Mouse (Mus musculus) activated CD4-positive, CD25-positive, alpha-beta regulatory T cell, adult 4 months (primary cell): ENCODE measurements at regions not wholly inside any gene's neighbourhood (a gene's known extent, or its start where the extent isn't known, plus 50 kb on each side); places are given as distances from the start of the nearest gene placed in this dataset.
"Not testable (repeated sequence)": the region's sequence is repeated elsewhere in the genome, so short reads cannot be mapped to it uniquely, and the experiment has no call there.

ENCODE experiments used
- ATAC-seq: one replicate; pipeline ENCODE4 v1.8.0; 2017

- no peak for ATAC-seq
Measured at GRCm38 (mm10) chr5:64701219-64701779, 101.9 kb upstream of the Klf3 start.

GRCm38 (mm10) chr5:64701780-64702231 is 101.4 kb upstream of the Klf3 start:
- no peak for ATAC-seq

GRCm38 (mm10) chr5:64702404-64702803 is 100.8 kb upstream of the Klf3 start:
- not testable (repeated sequence) for ATAC-seq

- ATAC-seq: no peak
Measured at GRCm38 (mm10) chr5:64703091-64703872, 99.9 kb upstream of the Klf3 start.

GRCm38 (mm10) chr5:64704144-64704543 is 99.0 kb upstream of the Klf3 start:
- no peak for ATAC-seq

GRCm38 (mm10) chr5:64706586-64706985 is 96.6 kb upstream of the Klf3 start:
- ATAC-seq: no peak

GRCm38 (mm10) chr5:64709146-64709545 is 94.0 kb upstream of the Klf3 start:
- no peak for ATAC-seq

GRCm38 (mm10) chr5:64710236-64710635 is 93.0 kb upstream of the Klf3 start:
- no peak for ATAC-seq

GRCm38 (mm10) chr5:64710968-64711367 is 92.2 kb upstream of the Klf3 start:
- ATAC-seq: no peak

- no peak for ATAC-seq
Measured at GRCm38 (mm10) chr5:64714221-64714653, 89.0 kb upstream of the Klf3 start.

GRCm38 (mm10) chr5:64714710-64715109 is 88.5 kb upstream of the Klf3 start:
- no peak for ATAC-seq

GRCm38 (mm10) chr5:64716551-64716950 is 86.6 kb upstream of the Klf3 start:
- ATAC-seq: no peak

- no peak for ATAC-seq
Measured at GRCm38 (mm10) chr5:64722211-64722610, 81.0 kb upstream of the Klf3 start.

GRCm38 (mm10) chr5:64727847-64728246 is 75.3 kb upstream of the Klf3 start:
- no peak for ATAC-seq

GRCm38 (mm10) chr5:64732356-64732755 is 70.8 kb upstream of the Klf3 start:
- ATAC-seq: no peak

- ATAC-seq: no peak
Measured at GRCm38 (mm10) chr5:64736985-64737384, 66.2 kb upstream of the Klf3 start.

- ATAC-seq: no peak
Measured at GRCm38 (mm10) chr5:64738096-64738780, 65.0 kb upstream of the Klf3 start.

- ATAC-seq: no peak
Measured at GRCm38 (mm10) chr5:64738781-64739310, 64.3 kb upstream of the Klf3 start.

GRCm38 (mm10) chr5:64739311-64740261 is 63.6 kb upstream of the Klf3 start:
- ATAC-seq: no peak

GRCm38 (mm10) chr5:64744041-64744440 is 59.1 kb upstream of the Klf3 start:
- ATAC-seq: no peak

GRCm38 (mm10) chr5:64744455-64744854 is 58.7 kb upstream of the Klf3 start:
- no peak for ATAC-seq

GRCm38 (mm10) chr5:64747461-64747860 is 55.7 kb upstream of the Klf3 start:
- no peak for ATAC-seq
